Mouse (Mus musculus): ENCODE results near the gene Adk.

DNA sequence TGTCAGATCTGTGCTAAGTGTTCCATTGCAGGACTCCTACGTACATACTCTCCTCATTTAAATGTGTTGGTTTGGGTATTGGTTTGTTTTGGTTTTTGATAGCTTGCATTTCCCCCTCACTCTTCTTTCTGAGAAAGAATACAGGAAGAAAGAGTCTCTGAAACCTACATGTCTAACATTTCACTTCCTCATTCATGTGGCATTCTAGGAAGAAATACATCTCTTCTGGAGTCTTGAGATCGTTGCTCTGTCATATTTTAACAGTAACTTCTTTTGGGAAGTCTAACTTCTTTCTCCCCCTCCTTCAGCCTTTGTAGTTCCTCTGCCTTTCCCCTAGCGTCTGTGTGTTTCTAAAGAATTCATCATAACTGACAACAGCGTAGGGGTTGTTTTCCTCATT is 247.4 kb downstream of the Adk start:
- no peak for TF ChIP-seq CTCF (IDR thresholded peaks at IDR 0.05; ENCODE audit: borderline replicate concordance, control insufficient read depth, extremely low read depth, insufficient read depth, low read length, poor library complexity)
- no peak for TF ChIP-seq POLR2A (IDR thresholded peaks at IDR 0.05; ENCODE audit: control insufficient read depth, extremely low read depth, insufficient read depth, low read length, poor library complexity)

All from thymus, adult 2 months (tissue).